Mouse (Mus musculus): ENCODE data around the gene Tbc1d2b.

DNA sequence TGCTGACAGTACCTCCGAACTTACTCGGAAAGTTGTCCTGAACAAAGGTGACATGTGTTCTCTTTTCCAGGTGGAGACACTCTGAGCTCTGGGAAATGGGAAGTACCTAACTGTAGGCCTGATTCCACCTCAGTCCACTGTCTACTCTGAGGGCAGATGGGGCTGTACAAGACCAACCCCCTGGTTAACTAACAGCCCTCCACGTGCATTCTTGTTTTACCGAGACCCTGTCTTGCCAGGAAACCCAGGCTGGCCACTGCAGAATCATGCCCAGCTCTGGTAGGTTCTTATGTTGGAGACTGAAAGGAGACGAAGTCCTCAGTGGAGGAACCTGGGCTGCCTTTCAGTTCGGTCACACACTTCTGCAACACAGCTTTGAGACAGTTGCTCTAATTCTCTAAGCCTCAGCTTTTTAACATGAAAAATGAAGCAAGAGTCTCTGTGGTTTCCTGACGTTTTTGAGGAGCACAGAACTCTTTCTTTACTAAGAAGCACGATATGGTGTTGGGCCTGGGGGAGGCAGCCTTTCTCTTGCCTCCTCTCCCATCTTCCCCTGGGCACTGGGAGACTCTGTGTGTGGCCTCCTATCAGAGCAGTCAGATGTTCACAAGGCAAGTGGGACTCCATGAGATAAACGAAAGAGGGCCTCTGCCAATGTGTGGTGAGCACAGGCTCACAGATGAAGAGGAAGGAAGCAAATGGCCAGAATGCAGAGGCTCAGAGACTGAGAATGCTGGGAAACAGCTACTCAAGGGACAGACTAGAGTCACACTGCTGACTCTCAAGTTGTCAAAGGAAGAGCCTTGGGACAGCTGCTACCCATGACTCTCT lies 33.2 kb downstream of the Tbc1d2b start:
- TF ChIP-seq USF1 (IDR thresholded peaks at IDR 0.05; ENCODE audit: low read depth) (no peak), POLR2A (IDR thresholded peaks at IDR 0.05; ENCODE audit: insufficient read length, low read depth) (no peak), MYOD1 (IDR thresholded peaks at IDR 0.05; ENCODE audit: control insufficient read depth in 1 of 3, insufficient read length in 2 of 3, low read depth in 2 of 3) (no peak), POLR2AphosphoS2 (IDR thresholded peaks at IDR 0.05; ENCODE audit: insufficient read length, low read depth) (no peak), SRF (IDR thresholded peaks at IDR 0.05; ENCODE audit: control insufficient read depth, insufficient read length, low read depth) (no peak)
